Mouse (Mus musculus): ENCODE measurements around the gene BC048507. TPM values are rescaled to one million over a fixed set of nuclear protein-coding genes. Genes with fewer than 3 reads are reported as not detected.
A peak's percentile ranks its signal among the peaks of the same experiment; 100 is the strongest.
"Not testable (repeated sequence)": the region's sequence is repeated elsewhere in the genome, so short reads cannot be mapped to it uniquely, and the experiment has no call there.

The BC048507 gene
- polyA plus RNA-seq, 1 experiment from 2014 or later, result not detected

DNA sequence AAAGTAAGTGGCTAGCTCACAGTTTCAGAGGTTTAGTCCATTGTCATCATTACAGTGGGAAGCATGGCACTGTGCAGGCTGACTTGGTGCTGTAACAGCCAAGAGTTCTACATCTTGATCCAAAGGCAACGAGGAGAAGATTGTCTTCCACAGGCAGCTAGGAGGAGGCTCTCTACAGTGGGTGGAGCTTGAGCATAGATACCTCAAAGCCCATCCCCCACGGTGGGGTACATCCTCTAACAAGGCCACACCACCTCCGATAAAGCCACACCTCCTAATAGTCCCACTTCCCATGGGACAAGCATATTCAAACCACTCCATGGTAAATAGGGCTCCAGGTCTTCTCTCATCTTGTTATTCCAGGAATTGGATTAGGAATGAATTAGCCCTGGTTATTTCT is 12.8 kb upstream of the BC048507 start:
- Histone ChIP-seq H3K36me3 (ENCODE audit: control insufficient read depth, insufficient read depth, low read length) (no peaks in the 10 kb centered on the region), H3K4me2 (ENCODE audit: low read length) (no peak overlapping the region), H3K9ac (ENCODE audit: low read depth, low read length) (no peak overlapping the region), H3K27me3 (ENCODE audit: control insufficient read depth, insufficient read depth, low read depth, low read length) (no peaks in the 10 kb centered on the region), H3K4me1 (ENCODE audit: control insufficient read depth, insufficient read depth, low read length) (no peaks in the 10 kb centered on the region), H3K4me3 (ENCODE audit: low read depth, low read length) (no peak overlapping the region), H3K27ac (ENCODE audit: low read length) (no peak overlapping the region), H3K9me3 (replicated peaks; ENCODE audit: control insufficient read depth, low read length, poor library complexity, severe bottlenecking) (no peaks in the 10 kb centered on the region)
- no peak for ATAC-seq
- WGBS, result 75% methylated on average over 3 of the region's 3 CpGs

DNA sequence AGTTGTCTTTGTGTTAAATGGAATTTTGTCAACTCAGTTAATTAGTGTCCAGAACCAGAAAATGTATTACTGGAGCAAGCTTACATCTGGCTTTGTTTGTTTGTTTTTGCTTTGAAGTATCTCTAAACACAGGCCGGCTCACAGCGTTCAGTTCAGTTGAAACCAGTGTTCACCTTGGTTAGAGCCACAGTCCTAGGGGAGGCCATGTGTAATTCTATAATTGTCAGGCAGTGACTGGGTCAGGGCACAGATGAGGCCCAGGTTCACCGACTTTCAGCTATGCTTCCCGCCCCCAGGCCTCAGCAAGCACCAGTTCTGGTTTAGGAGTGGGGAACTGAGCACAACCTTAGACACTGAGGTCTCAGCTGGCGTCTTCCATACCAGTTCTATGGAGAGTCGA is 10.0 kb upstream of the BC048507 start:
- no peaks in the 10 kb centered on the region for H3K36me3 ChIP-seq (ENCODE audit: control insufficient read depth, insufficient read depth, low read length)
- H3K9ac ChIP-seq (ENCODE audit: low read depth, low read length), result no peak overlapping the region
- no peaks in the 10 kb centered on the region for H3K4me1 ChIP-seq (ENCODE audit: control insufficient read depth, insufficient read depth, low read length)
- no peak for ATAC-seq
- no peaks in the 10 kb centered on the region for H3K9me3 ChIP-seq (replicated peaks; ENCODE audit: control insufficient read depth, low read length, poor library complexity, severe bottlenecking)
- H3K27ac ChIP-seq (ENCODE audit: low read length), result no peak overlapping the region
- WGBS, result 86% methylated on average over 6 of the region's 6 CpGs
- no peaks in the 10 kb centered on the region for H3K27me3 ChIP-seq (ENCODE audit: control insufficient read depth, insufficient read depth, low read depth, low read length)
- no peak overlapping the region for H3K4me3 ChIP-seq (ENCODE audit: low read depth, low read length)
- H3K4me2 ChIP-seq (ENCODE audit: low read length), result no peak overlapping the region

DNA sequence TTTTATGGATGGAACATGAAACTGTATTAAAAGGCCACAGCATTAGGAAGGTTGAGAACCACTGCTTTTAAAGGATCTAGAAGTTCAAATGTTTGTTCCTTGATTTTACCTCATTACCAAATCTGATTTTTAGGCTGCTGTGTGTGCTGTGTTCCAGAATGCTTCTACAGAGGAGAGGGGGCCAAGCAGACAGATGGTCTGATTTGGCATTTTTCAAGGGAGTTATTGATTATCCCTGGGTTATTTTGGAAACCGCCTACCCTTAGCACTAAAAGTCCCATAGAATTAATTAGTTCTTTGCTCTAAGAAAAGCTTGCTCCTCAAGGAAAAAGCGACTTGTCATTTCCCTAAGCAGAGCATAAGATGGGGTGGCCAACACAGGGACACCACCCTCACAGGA is 9.1 kb upstream of the BC048507 start:
- H3K27me3 ChIP-seq (ENCODE audit: control insufficient read depth, insufficient read depth, low read depth, low read length), result no peaks in the 10 kb centered on the region
- no peak overlapping the region for H3K9ac ChIP-seq (ENCODE audit: low read depth, low read length)
- 83% methylated on average over 2 of the region's 2 CpGs for WGBS
- no peak for ATAC-seq
- no peak overlapping the region for H3K4me3 ChIP-seq (ENCODE audit: low read depth, low read length)
- no peaks in the 10 kb centered on the region for H3K4me1 ChIP-seq (ENCODE audit: control insufficient read depth, insufficient read depth, low read length)
- H3K27ac ChIP-seq (ENCODE audit: low read length), result no peak overlapping the region
- H3K4me2 ChIP-seq (ENCODE audit: low read length), result no peak overlapping the region
- H3K36me3 ChIP-seq (ENCODE audit: control insufficient read depth, insufficient read depth, low read length), result no peaks in the 10 kb centered on the region
- no peaks in the 10 kb centered on the region for H3K9me3 ChIP-seq (replicated peaks; ENCODE audit: control insufficient read depth, low read length, poor library complexity, severe bottlenecking)

DNA sequence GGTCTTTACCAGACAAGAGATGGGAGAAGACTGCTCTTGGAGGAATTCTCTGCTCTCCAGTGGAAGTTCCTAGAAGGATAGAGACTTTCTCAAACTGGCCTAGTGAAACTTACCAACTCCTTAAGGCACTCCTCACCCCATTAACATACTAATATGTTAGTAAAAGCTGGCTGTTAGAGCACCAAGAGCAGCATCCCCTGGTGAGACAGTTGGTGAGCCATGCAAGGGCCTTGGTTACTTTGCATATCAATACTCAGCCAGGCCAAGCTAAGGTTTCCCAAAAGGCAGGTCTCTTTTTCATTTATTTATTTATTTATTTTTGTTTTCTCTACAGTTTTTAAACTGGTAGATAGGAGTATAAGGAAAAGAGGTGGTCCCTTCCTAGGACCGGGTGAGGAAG is 5.8 kb upstream of the BC048507 start:
- Histone ChIP-seq H3K4me1 (ENCODE audit: control insufficient read depth, insufficient read depth, low read length) (no peaks in the 10 kb centered on the region), H3K4me3 (ENCODE audit: low read depth, low read length) (no peak overlapping the region), H3K27ac (ENCODE audit: low read length) (no peak overlapping the region), H3K4me2 (ENCODE audit: low read length) (no peak overlapping the region), H3K36me3 (ENCODE audit: control insufficient read depth, insufficient read depth, low read length) (no peaks in the 10 kb centered on the region), H3K27me3 (ENCODE audit: control insufficient read depth, insufficient read depth, low read depth, low read length) (no peaks in the 10 kb centered on the region), H3K9ac (ENCODE audit: low read depth, low read length) (no peak overlapping the region), H3K9me3 (replicated peaks; ENCODE audit: control insufficient read depth, low read length, poor library complexity, severe bottlenecking) (no peaks in the 10 kb centered on the region)
- 44% methylated on average over 1 of the region's 1 CpGs for WGBS
- no peak for ATAC-seq

DNA sequence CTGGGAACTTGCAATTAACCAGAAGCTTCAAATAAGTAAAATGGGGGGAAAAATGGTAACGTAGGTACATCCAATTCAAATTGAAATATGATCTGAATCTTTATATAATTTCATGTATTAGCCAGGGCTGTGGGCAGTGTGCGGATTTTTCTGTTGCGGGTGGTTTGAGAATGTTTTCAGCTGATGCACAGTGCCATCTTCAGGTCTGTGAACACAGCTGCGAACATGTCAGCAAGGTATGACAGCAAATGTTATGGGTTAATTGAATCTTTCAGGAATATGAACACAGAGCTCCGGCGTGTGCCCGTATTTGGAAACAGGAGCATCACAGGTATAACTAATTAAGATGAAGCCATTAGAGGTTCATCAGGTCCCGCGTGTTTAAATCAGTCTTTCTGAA is 618 bp upstream of the BC048507 start:
- 86% methylated on average over 9 of the region's 9 CpGs for WGBS
- no peaks in the 10 kb centered on the region for H3K36me3 ChIP-seq (ENCODE audit: control insufficient read depth, insufficient read depth, low read length)
- no peak overlapping the region for H3K4me2 ChIP-seq (ENCODE audit: low read length)
- 0 out of 2 replicates have a peak, but pooled peaks cover 3% of the 10 kb centered on the region for H3K9me3 ChIP-seq (replicated peaks; ENCODE audit: control insufficient read depth, low read length, poor library complexity, severe bottlenecking)
- H3K27me3 ChIP-seq (ENCODE audit: control insufficient read depth, insufficient read depth, low read depth, low read length), result no peaks in the 10 kb centered on the region
- H3K27ac ChIP-seq (ENCODE audit: low read length), result no peak overlapping the region
- H3K4me3 ChIP-seq (ENCODE audit: low read depth, low read length), result no peak overlapping the region
- no peak overlapping the region for H3K9ac ChIP-seq (ENCODE audit: low read depth, low read length)
- H3K4me1 ChIP-seq (ENCODE audit: control insufficient read depth, insufficient read depth, low read length), result no peaks in the 10 kb centered on the region
- ATAC-seq, result no peak

DNA sequence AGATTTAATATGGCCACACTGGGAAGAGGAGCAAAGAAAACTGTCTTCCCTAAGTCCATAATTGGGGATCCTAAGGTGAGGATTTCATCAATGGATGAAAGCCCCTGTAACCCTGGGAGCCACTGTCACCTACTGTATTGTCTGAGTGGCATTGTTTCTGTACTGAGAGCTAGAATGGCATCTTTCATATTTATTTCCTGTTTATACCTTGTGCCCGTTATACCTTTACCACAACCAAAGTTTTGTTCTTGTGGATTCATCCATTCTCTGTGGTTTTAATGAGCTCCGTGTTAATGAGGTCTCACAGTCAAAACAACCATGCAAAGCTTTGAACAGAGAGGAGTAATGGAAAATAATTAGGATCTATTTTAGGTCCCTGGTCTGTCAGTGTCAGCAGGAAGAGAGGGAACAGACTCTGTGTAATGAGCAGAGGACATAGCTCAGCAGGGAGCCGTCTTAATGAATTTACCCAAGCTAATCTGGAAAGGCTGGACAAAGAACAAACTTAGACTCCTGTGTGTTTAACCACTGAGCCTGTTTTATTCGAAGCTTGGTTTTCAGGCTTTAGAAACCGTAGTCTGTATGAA is 1.7 kb downstream of the BC048507 start:
- no peaks in the 10 kb centered on the region for H3K36me3 ChIP-seq (ENCODE audit: control insufficient read depth, insufficient read depth, low read length)
- 0 out of 2 replicates have a peak, but pooled peaks cover 3% of the 10 kb centered on the region for H3K9me3 ChIP-seq (replicated peaks; ENCODE audit: control insufficient read depth, low read length, poor library complexity, severe bottlenecking)
- ATAC-seq, result no peak
- no peaks in the 10 kb centered on the region for H3K4me1 ChIP-seq (ENCODE audit: control insufficient read depth, insufficient read depth, low read length)
- H3K4me3 ChIP-seq (ENCODE audit: low read depth, low read length), result no peak overlapping the region
- no peak overlapping the region for H3K27ac ChIP-seq (ENCODE audit: low read length)
- WGBS, result 39% methylated on average over 5 of the region's 5 CpGs
- no peak overlapping the region for H3K4me2 ChIP-seq (ENCODE audit: low read length)
- no peaks in the 10 kb centered on the region for H3K27me3 ChIP-seq (ENCODE audit: control insufficient read depth, insufficient read depth, low read depth, low read length)
- no peak overlapping the region for H3K9ac ChIP-seq (ENCODE audit: low read depth, low read length)

DNA sequence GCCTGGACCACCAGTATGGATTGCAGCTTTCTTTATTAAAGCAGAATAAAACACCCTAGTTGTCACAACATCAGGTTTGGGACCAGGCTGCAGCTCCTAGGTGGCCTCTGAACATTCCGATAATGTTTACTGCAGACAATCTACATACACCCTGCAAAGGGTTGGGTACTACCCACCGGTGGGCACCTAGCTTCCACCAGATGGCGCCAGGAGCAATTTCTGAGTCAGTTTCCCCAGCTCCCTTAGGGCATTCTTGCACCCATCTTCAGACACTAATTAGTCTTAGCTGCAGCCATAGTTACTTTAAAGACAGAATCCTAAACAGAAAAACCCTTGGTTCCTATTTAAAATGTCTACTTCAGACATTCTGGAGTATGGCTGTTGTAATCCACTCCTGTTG is 4.8 kb downstream of the BC048507 start:
- ATAC-seq, result no peak
- H3K4me1 ChIP-seq (ENCODE audit: control insufficient read depth, insufficient read depth, low read length), result no peaks in the 10 kb centered on the region
- no peaks in the 10 kb centered on the region for H3K27me3 ChIP-seq (ENCODE audit: control insufficient read depth, insufficient read depth, low read depth, low read length)
- no peaks in the 10 kb centered on the region for H3K36me3 ChIP-seq (ENCODE audit: control insufficient read depth, insufficient read depth, low read length)
- no peak overlapping the region for H3K9ac ChIP-seq (ENCODE audit: low read depth, low read length)
- no peak overlapping the region for H3K4me2 ChIP-seq (ENCODE audit: low read length)
- no peak overlapping the region for H3K4me3 ChIP-seq (ENCODE audit: low read depth, low read length)
- no peak overlapping the region for H3K27ac ChIP-seq (ENCODE audit: low read length)
- WGBS, result 33% methylated on average over 3 of the region's 3 CpGs
- 0 out of 2 replicates have a peak, but pooled peaks cover 3% of the 10 kb centered on the region for H3K9me3 ChIP-seq (replicated peaks; ENCODE audit: control insufficient read depth, low read length, poor library complexity, severe bottlenecking)

DNA sequence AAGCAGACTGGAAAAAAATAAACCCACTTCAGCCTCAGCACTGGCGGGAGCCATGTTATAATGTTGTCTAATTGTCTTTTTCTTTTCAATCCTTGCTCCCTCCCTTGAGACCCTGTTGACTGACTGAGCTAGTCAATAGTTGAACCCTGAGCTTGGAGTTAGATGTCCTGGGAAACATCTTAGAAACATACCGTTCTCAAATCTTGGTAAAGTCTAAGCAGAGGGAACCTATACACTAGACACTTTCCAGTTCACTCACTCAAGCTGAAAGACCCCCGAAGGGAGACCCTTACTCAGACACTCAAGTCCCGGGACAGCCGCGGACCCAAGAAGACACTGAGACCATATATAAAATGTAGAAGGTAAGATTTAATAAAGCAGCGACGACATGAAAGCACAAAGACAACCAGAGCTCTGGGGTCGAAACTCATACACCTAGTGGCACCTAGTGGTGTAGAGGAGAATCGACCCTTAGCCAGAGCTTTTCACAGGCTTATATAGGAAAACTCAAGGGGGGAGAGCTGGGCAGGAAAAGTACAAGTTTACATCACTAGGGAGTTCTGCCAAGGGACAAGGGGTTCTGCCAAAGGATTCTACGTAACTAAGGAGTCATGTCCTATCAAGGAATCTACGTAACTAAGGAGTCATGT is 13.0 kb downstream of the BC048507 start:
- not testable (repeated sequence) for H3K36me3 ChIP-seq (ENCODE audit: control insufficient read depth, insufficient read depth, low read length); H3K27ac ChIP-seq (ENCODE audit: low read length); ATAC-seq; H3K9me3 ChIP-seq (replicated peaks; ENCODE audit: control insufficient read depth, low read length, poor library complexity, severe bottlenecking); H3K27me3 ChIP-seq (ENCODE audit: control insufficient read depth, insufficient read depth, low read depth, low read length); H3K9ac ChIP-seq (ENCODE audit: low read depth, low read length); H3K4me3 ChIP-seq (ENCODE audit: low read depth, low read length); H3K4me1 ChIP-seq (ENCODE audit: control insufficient read depth, insufficient read depth, low read length)
- WGBS, result 32% methylated on average over 6 of the region's 12 CpGs
- H3K4me2 ChIP-seq (ENCODE audit: low read length), result peak overlapping the region; percentile 14; the same call in 1 of the 2 replicates

DNA sequence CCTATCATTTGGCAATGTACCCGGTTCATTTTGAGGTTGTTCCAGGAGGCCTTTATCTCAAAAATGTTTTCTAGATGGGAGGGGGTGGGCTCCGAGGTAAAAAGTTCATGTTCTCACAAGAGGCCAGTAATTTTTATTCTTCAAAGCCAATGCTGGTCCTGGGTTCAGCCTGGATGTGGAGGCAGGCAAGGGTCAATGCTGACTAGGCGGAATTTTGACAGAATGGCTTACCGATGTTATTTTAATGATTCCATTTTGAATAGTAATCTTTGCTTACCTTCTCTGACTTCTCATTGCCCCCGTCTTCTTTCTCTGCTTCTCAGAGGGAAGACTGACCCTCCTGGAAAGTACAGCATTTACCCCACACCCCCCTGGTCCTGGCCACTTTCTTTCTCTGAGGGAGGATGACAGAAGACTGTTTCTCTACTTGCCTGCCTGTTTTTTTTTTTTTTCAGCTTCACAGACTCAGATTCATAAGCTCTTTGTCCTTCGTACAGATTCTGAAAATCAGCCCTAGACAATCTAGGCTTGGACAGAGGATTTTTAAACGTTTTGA is 13.7 kb downstream of the BC048507 start:
- 68% methylated on average over 6 of the region's 7 CpGs for WGBS
- Histone ChIP-seq H3K4me1 (ENCODE audit: control insufficient read depth, insufficient read depth, low read length) (no peaks in the 10 kb centered on the region), H3K36me3 (ENCODE audit: control insufficient read depth, insufficient read depth, low read length) (no peaks in the 10 kb centered on the region), H3K9me3 (replicated peaks; ENCODE audit: control insufficient read depth, low read length, poor library complexity, severe bottlenecking) (no peaks in the 10 kb centered on the region; the same call in 1 of the 2 replicates), H3K9ac (ENCODE audit: low read depth, low read length) (no peak overlapping the region), H3K27me3 (ENCODE audit: control insufficient read depth, insufficient read depth, low read depth, low read length) (no peaks in the 10 kb centered on the region), H3K4me2 (ENCODE audit: low read length) (no peak overlapping the region), H3K27ac (ENCODE audit: low read length) (no peak overlapping the region), H3K4me3 (ENCODE audit: low read depth, low read length) (no peak overlapping the region)
- ATAC-seq, result no peak
